10 mouse cellular contexts compared by ENCODE assay signal in the genomic region with DNA sequence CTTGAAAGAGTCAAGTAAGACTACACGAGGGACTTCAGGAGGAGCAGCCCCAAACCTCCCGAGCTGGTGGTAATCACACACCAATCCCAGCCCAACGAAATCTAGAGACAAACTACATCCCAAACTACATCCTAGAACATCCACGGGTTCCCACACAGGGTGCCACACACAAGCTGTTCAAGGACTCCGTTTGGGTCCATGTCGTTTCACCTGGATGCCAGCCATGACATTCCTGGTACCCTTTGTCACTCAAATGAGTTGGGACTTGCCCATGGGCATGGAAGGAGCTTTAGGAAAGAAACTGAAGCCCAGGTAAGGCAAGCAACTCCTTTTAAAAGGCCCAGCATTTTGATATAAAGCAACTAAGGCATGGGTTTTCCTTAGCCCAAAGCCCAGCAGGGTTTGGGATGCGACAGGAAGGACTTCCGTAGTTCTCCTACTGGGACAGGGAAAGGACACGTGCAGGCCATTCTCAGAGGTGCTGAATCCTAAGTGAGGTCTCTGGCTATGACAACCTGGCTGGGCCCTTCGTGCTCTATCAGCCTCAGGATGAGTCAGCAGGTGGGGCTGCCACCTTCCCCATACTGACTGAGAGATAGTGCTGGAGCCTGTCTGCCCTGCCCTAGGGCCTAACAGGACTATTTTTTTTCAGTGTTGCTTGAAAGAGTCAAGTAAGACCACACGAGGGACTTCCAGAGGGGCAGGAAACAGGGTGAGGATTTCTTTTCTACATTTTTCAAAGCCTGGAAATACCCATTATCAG. TPM values are rescaled to one million over a fixed set of nuclear protein-coding genes. Genes with fewer than 3 reads are reported as not detected.
A peak's percentile ranks its signal among the peaks of the same experiment; 100 is the strongest.
DNase-seq lines count a peak whose midpoint lies in the region; ATAC-seq and TF ChIP-seq lines count a peak whose summit lies in the region.
"Had no signal": no experiment of that assay in that cellular context is flagged by ENCODE, and none has a peak within 500 bp of the region (broad histone marks: within the 10 kb centered on the region; RNA-seq: fewer than 3 reads in every experiment).

No protein-coding gene starts in this region.

- DNase-seq in kidney, adult 18-20 months: peak; percentile 48
- DNase-seq in kidney, postnatal 10 days: no peak
- peak; percentile 45 to 71 for DNase-seq in spleen, postnatal 10 days (ENCODE audit: low spot score in 2 of 2)
- no peak for DNase-seq in cerebellum, adult 2 months
- no peak for DNase-seq in thymus, adult 18-20 months
- DNase-seq in layer of hippocampus, adult 18-20 months (ENCODE audit: low spot score in 2 of 2): no peak
- DNase-seq: thymus, postnatal 36 days had no signal

- H3K9ac ChIP-seq in kidney, embryonic 16.5 days (replicated peaks; ENCODE audit: low read length): peak overlapping the region; percentile 45

- peaks cover 30% of the 10 kb centered on the region for H3K4me1 ChIP-seq in embryonic fibroblast, embryonic 13.5 days (ENCODE audit: control insufficient read depth, insufficient read depth, low read length)
- peaks cover 82% of the 10 kb centered on the region for H3K4me1 ChIP-seq in kidney, embryonic 16.5 days (ENCODE audit: insufficient read depth, low read length)
- peaks cover 12% of the 10 kb centered on the region for H3K4me1 ChIP-seq in cerebellum, adult 2 months (ENCODE audit: control insufficient read depth, insufficient read depth, low read length)

- peak overlapping the region; percentile 63 for H3K4me2 ChIP-seq in kidney, embryonic 16.5 days (replicated peaks; ENCODE audit: low read depth, low read length)

- no peaks in the 10 kb centered on the region for H3K36me3 ChIP-seq in kidney, embryonic 16.5 days (ENCODE audit: insufficient read depth, low read length)

- H3K27me3 ChIP-seq in kidney, embryonic 16.5 days (ENCODE audit: insufficient read depth, low read length): 0 out of 2 replicates have a peak, but pooled peaks cover 5% of the 10 kb centered on the region
- H3K27me3 ChIP-seq in cerebellum, adult 2 months (ENCODE audit: control insufficient read depth, insufficient read depth, low read length): no peaks in the 10 kb centered on the region

- ATAC-seq in kidney, embryonic 16.5 days (ENCODE audit: low FRiP score, low TSS enrichment): no peak

- peak overlapping the region; percentile 62 for H3K4me3 ChIP-seq in embryonic fibroblast, embryonic 13.5 days (ENCODE audit: insufficient read depth, low read length)
- peak overlapping the region; percentile 34 for H3K4me3 ChIP-seq in kidney, embryonic 16.5 days (ENCODE audit: low read length)
- H3K4me3 ChIP-seq in cerebellum, adult 2 months (replicated peaks; ENCODE audit: insufficient read depth, low read depth, low read length): no peak overlapping the region

- no peak for TF ChIP-seq POLR2A in embryonic fibroblast, embryonic 13.5 days (IDR thresholded peaks at IDR 0.05; ENCODE audit: low read depth, low read length)
- no peak for TF ChIP-seq POLR2A in cerebellum, adult 2 months (IDR thresholded peaks at IDR 0.05; ENCODE audit: borderline replicate concordance, insufficient read depth, low read length)

- 65% methylated on average over 11 of the region's 11 CpGs for WGBS in kidney, embryonic 16.5 days
- WGBS in cerebellum, adult 2 months: 69% methylated on average over 11 of the region's 11 CpGs

- no peak for TF ChIP-seq CTCF in embryonic fibroblast, embryonic 13.5 days (IDR thresholded peaks at IDR 0.05; ENCODE audit: borderline replicate concordance, insufficient read depth, low read length)
- TF ChIP-seq CTCF in cerebellum, adult 2 months (IDR thresholded peaks at IDR 0.05; ENCODE audit: borderline replicate concordance, insufficient read depth, low read depth, low read length): no peak

- no peaks in the 10 kb centered on the region for H3K9me3 ChIP-seq in kidney, embryonic 16.5 days (ENCODE audit: low read length)

- peak overlapping the region; percentile 14; the same call in 1 of the 2 replicates for H3K27ac ChIP-seq in embryonic fibroblast, embryonic 13.5 days (ENCODE audit: insufficient read depth, low read length)
- H3K27ac ChIP-seq in kidney, embryonic 16.5 days (ENCODE audit: low read length): peak overlapping the region; percentile 74
- H3K27ac ChIP-seq in cerebellum, adult 2 months (ENCODE audit: insufficient read depth, low read length): no peak overlapping the region

RNA-seq across cellular contexts. Expression of gene Tinagl1, which starts 1.7 kb away (rescaled TPM):
- polyA plus RNA-seq in embryonic fibroblast, embryonic 13.5 days (2011; ENCODE audit: insufficient read length, low read depth, missing spikeins): 42.1 and 97.0 TPM in 2 replicates
- 71.2 and 93.4 TPM in 2 replicates for polyA plus RNA-seq in kidney, embryonic 16.5 days (2015; fragmentation: Nextera tagmentation; extraction: Ambion mirVana)
- polyA plus RNA-seq in cerebellum, adult 2 months (2012; rRNA removed): 12.8 and 13.4 TPM in 2 replicates
- total RNA-seq in layer of hippocampus, adult 18-20 months (2021): 10 to 100 TPM; 12.5 to 15.9 TPM

RNA-seq across cellular contexts. Expression of gene Hcrtr1, which starts 34.1 kb away (rescaled TPM):
- not detected in 2 replicates for polyA plus RNA-seq in embryonic fibroblast, embryonic 13.5 days (2011; ENCODE audit: insufficient read length, low read depth, missing spikeins)
- 0.19 and 0.31 TPM in 2 replicates for polyA plus RNA-seq in kidney, embryonic 16.5 days (2015; fragmentation: Nextera tagmentation; extraction: Ambion mirVana)
- polyA plus RNA-seq in cerebellum, adult 2 months (2012; rRNA removed): 4.3 and 5.2 TPM in 2 replicates
- total RNA-seq in layer of hippocampus, adult 18-20 months (2021): 1 to 10 TPM; 1.6 to 2.3 TPM

RNA-seq across cellular contexts. Expression of gene Gm853, which starts 49.0 kb away (rescaled TPM):
- not detected in 2 replicates for polyA plus RNA-seq in embryonic fibroblast, embryonic 13.5 days (2011; ENCODE audit: insufficient read length, low read depth, missing spikeins)
- 1.2 and 2.6 TPM in 2 replicates for polyA plus RNA-seq in kidney, embryonic 16.5 days (2015; fragmentation: Nextera tagmentation; extraction: Ambion mirVana)
- 0.33 and 0.67 TPM in 2 replicates for polyA plus RNA-seq in cerebellum, adult 2 months (2012; rRNA removed)
- not detected for total RNA-seq in layer of hippocampus, adult 18-20 months (2021)
- polyA plus RNA-seq: neural tube, embryonic 11.5 days had no signal

Comparison
In these comparisons a context has a peak if more than half of its experiments do, and no peak if none do; other contexts are left out.
1. DNase-seq: peak in kidney, adult 18-20 months (single experiment) and spleen, postnatal 10 days (2 of 2); none in kidney, postnatal 10 days (single experiment), cerebellum, adult 2 months (0 of 2), thymus, adult 18-20 months (0 of 2) and layer of hippocampus, adult 18-20 months (0 of 2).